Comparison of ENCODE assay signal across 8 mouse cellular contexts in genomic region chr14:120762733-120763132, GRCm38 (mm10).
A peak's percentile ranks its signal among the peaks of the same experiment; 100 is the strongest.
DNase-seq lines count a peak whose midpoint lies in the region; ATAC-seq lines count a peak whose summit lies in the region.
"Had no signal": no experiment of that assay in that cellular context is flagged by ENCODE, and none has a peak within 500 bp of the region (broad histone marks: within the 10 kb centered on the region; RNA-seq: fewer than 3 reads in every experiment).

No protein-coding gene starts in this region.

- no peaks in the 10 kb centered on the region for H3K4me1 ChIP-seq in kidney, embryonic 15.5 days
- no peaks in the 10 kb centered on the region for H3K4me1 ChIP-seq in midbrain, embryonic 14.5 days (ENCODE audit: control insufficient read depth, insufficient read depth, low read length)
- H3K4me1 ChIP-seq: embryonic facial prominence, embryonic 15.5 days had no signal

- H3K36me3 ChIP-seq in kidney, embryonic 15.5 days: no peaks in the 10 kb centered on the region
- no peaks in the 10 kb centered on the region for H3K36me3 ChIP-seq in midbrain, embryonic 14.5 days (ENCODE audit: control insufficient read depth, insufficient read depth, low read length)
- H3K36me3 ChIP-seq: embryonic facial prominence, embryonic 15.5 days had no signal

- no peaks in the 10 kb centered on the region for H3K9me3 ChIP-seq in kidney, embryonic 15.5 days (replicated peaks)
- H3K9me3 ChIP-seq in midbrain, embryonic 14.5 days (ENCODE audit: control insufficient read depth, low read length): no peaks in the 10 kb centered on the region
- H3K9me3 ChIP-seq: embryonic facial prominence, embryonic 15.5 days had no signal

- no peak overlapping the region for H3K9ac ChIP-seq in kidney, embryonic 15.5 days
- H3K9ac ChIP-seq in midbrain, embryonic 14.5 days (replicated peaks; ENCODE audit: low read length): no peak overlapping the region
- H3K9ac ChIP-seq: embryonic facial prominence, embryonic 15.5 days had no signal

- WGBS in kidney, embryonic 15.5 days: 82% methylated on average over 11 of the region's 11 CpGs
- 73% methylated on average over 11 of the region's 11 CpGs for WGBS in midbrain, embryonic 14.5 days

- H3K4me2 ChIP-seq in kidney, embryonic 15.5 days: no peak overlapping the region
- no peak overlapping the region for H3K4me2 ChIP-seq in midbrain, embryonic 14.5 days (ENCODE audit: low read length)
- H3K4me2 ChIP-seq: embryonic facial prominence, embryonic 15.5 days had no signal

- ATAC-seq in kidney, embryonic 15.5 days (replicated peaks; ENCODE audit: low FRiP score): no peak
- peak; percentile 85 for ATAC-seq in granulocyte monocyte progenitor cell, adult 5-6 weeks (replicated peaks; ENCODE audit: poor library complexity, severe bottlenecking)
- no peak for ATAC-seq in midbrain, embryonic 14.5 days (ENCODE audit: low FRiP score, low TSS enrichment)

- H3K27me3 ChIP-seq in kidney, embryonic 15.5 days: no peaks in the 10 kb centered on the region
- H3K27me3 ChIP-seq in midbrain, embryonic 14.5 days (ENCODE audit: control insufficient read depth, insufficient read depth, low read length): no peaks in the 10 kb centered on the region
- H3K27me3 ChIP-seq: embryonic facial prominence, embryonic 15.5 days had no signal

- no peak overlapping the region for H3K4me3 ChIP-seq in kidney, embryonic 15.5 days (replicated peaks)
- H3K4me3 ChIP-seq in midbrain, embryonic 14.5 days (replicated peaks; ENCODE audit: low read depth, low read length): no peak overlapping the region
- H3K4me3 ChIP-seq: embryonic facial prominence, embryonic 15.5 days had no signal

- peak; percentile 20 for DNase-seq in kidney, adult 9 months
- peak; percentile 13 for DNase-seq in MN1 (ENCODE audit: low spot score)
- DNase-seq in monocyte, adult 2 months (ENCODE audit: low read depth in 1 of 2, low spot score in 2 of 2): peak; percentile 50 to 56
- DNase-seq in embryo, embryonic 11 days: no peak
- no peak for DNase-seq in midbrain, embryonic 14.5 days

- H3K27ac ChIP-seq in kidney, embryonic 15.5 days: no peak overlapping the region
- H3K27ac ChIP-seq in midbrain, embryonic 14.5 days (replicated peaks; ENCODE audit: low read depth, low read length): no peak overlapping the region
- H3K27ac ChIP-seq: embryonic facial prominence, embryonic 15.5 days had no signal

Comparison
In these comparisons a context has a peak if more than half of its experiments do, and no peak if none do; other contexts are left out.
1. DNase-seq: peak in kidney, adult 9 months (single experiment), MN1 (single experiment) and monocyte, adult 2 months (2 of 2); none in embryo, embryonic 11 days (single experiment) and midbrain, embryonic 14.5 days (single experiment).